Mouse (Mus musculus): ENCODE results near the gene Rassf2.

DNA sequence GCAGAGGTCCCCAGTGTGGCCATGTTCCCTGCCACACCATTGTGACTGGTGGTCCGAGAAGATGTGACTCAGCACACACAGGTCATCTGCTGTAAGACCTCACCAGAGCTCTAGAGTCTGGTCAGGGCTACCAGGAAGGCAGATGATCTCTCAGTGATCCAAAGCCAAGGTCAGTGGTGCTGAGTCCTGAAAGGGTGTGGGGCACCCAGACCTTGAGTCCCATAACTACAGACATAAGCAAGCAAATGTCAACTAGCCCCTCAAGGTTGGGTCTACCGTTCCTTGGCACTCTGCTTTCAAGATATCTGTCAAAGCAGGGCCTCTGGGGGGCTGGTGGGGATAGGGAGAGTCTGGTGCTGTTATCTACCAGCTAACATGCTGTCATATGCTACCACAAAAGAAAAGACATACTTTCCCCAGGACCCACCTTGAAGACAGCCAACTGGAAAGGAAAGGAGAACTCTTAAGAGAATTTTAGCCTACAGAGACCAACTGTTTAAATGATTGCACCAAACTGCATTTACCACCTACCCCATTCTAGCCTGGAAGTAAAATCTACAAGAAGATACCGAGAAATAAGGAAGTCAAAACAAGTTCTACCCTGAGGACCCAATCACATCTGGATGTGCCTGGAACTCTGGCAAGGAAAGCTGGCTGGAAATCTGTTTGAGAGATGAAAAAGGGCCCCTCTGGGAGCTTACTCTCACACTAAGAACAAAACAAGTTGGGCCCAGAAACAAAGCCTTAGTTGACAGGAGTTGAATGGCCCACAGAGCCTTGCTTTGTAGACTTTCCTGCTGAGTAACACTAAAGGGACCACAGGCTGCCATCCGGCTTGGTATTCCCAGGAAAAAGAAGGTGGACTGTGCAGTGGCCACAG is 4.8 kb upstream of the Rassf2 start:
- no peak for TF ChIP-seq CTCF (IDR thresholded peaks at IDR 0.05)
- no peak for TF ChIP-seq EP300 (IDR thresholded peaks at IDR 0.05)
